Mouse (Mus musculus) brain, adult 2 months (tissue): ENCODE measurements at regions not wholly inside any gene's neighbourhood (a gene's known extent, or its start where the extent isn't known, plus 50 kb on each side); places are given as distances from the start of the nearest gene placed in this dataset.
A peak's percentile ranks its signal among the peaks of the same experiment; 100 is the strongest.

Source experiments
- DNase-seq: peaks from one replicate; pipeline ENCODE4 v3.0.0; 2011; ENCODE audit warnings: low read depth, low spot score

GRCm38 (mm10) chr16:9113801-9114200 lies 283.9 kb downstream of the 1810013L24Rik start:
- DNase-seq: no peak

- DNase-seq: no peak
Observed at GRCm38 (mm10) chr16:9115548-9115947, 285.6 kb downstream of the 1810013L24Rik start.

- DNase-seq: no peak
Observed at GRCm38 (mm10) chr16:9121581-9121980, 291.7 kb downstream of the 1810013L24Rik start.

GRCm38 (mm10) chr16:9132113-9132512 lies 302.2 kb downstream of the 1810013L24Rik start:
- peak; percentile 16 for DNase-seq

GRCm38 (mm10) chr16:9132778-9133177 lies 302.9 kb downstream of the 1810013L24Rik start:
- no peak for DNase-seq

- no peak for DNase-seq
Observed at GRCm38 (mm10) chr16:9135377-9135776, 305.5 kb downstream of the 1810013L24Rik start.

- no peak for DNase-seq
Observed at GRCm38 (mm10) chr16:9138552-9139224, 308.8 kb downstream of the 1810013L24Rik start.

GRCm38 (mm10) chr16:9139405-9139804 lies 309.5 kb downstream of the 1810013L24Rik start:
- no peak for DNase-seq

- no peak for DNase-seq
Observed at GRCm38 (mm10) chr16:9149209-9150135, 319.6 kb downstream of the 1810013L24Rik start.

- peak; percentile 8 for DNase-seq
Observed at GRCm38 (mm10) chr16:9151936-9152335, 322.0 kb downstream of the 1810013L24Rik start.

- no peak for DNase-seq
Observed at GRCm38 (mm10) chr16:9153501-9153900, 323.6 kb downstream of the 1810013L24Rik start.

GRCm38 (mm10) chr16:9165763-9166310 lies 335.9 kb downstream of the 1810013L24Rik start:
- DNase-seq: no peak

GRCm38 (mm10) chr16:9176402-9176801 lies 346.5 kb downstream of the 1810013L24Rik start:
- DNase-seq: no peak

GRCm38 (mm10) chr16:9195821-9196220 lies 365.9 kb downstream of the 1810013L24Rik start:
- no peak for DNase-seq

GRCm38 (mm10) chr16:9198903-9199532 lies 369.1 kb downstream of the 1810013L24Rik start:
- peak; percentile 78 for DNase-seq

GRCm38 (mm10) chr16:9208602-9209001 lies 378.7 kb downstream of the 1810013L24Rik start:
- DNase-seq: peak; percentile 35

GRCm38 (mm10) chr16:9211485-9211884 lies 381.6 kb downstream of the 1810013L24Rik start:
- no peak for DNase-seq

GRCm38 (mm10) chr16:9215131-9215530 lies 385.2 kb downstream of the 1810013L24Rik start:
- no peak for DNase-seq

GRCm38 (mm10) chr16:9217361-9217760 lies 387.5 kb downstream of the 1810013L24Rik start:
- no peak for DNase-seq

GRCm38 (mm10) chr16:9230178-9230577 lies 400.3 kb downstream of the 1810013L24Rik start:
- DNase-seq: no peak

- no peak for DNase-seq
Observed at GRCm38 (mm10) chr16:9242099-9242498, 412.2 kb downstream of the 1810013L24Rik start.

GRCm38 (mm10) chr16:9247198-9247597 lies 417.3 kb downstream of the 1810013L24Rik start:
- DNase-seq: peak; percentile 51
